Mouse (Mus musculus) kidney, embryonic 14.5 days (tissue): ENCODE results near the gene Patl2. TPM values are rescaled to one million over a fixed set of nuclear protein-coding genes. Genes with fewer than 3 reads are reported as not detected.
A peak's percentile ranks its signal among the peaks of the same experiment; 100 is the strongest.

ENCODE experiments used
- ATAC-seq: fragments of 200-750 bp; cut with Nextera tagmentation; 2 replicates; pipeline ENCODE4 v1.8.0; 2017; ENCODE audit warnings: moderate number of reproducible peaks, mild to moderate bottlenecking, moderate TSS enrichment, moderate library complexity; ENCODE audit not compliant: low FRiP score, low TSS enrichment
- H3K27ac ChIP-seq: fragments of 300-500 bp; sonication (generic); 2 replicates; pipeline ENCODE4 v1.5.1; 2014; ENCODE audit warnings: low read depth, mild to moderate bottlenecking, low read length, moderate library complexity, mixed read lengths
- H3K27me3 ChIP-seq: fragments of 300-500 bp; sonication (generic); 2 replicates; pipeline ENCODE4 v1.6.1; 2014; ENCODE audit warnings: mild to moderate bottlenecking, low read length; ENCODE audit not compliant: control insufficient read depth, insufficient read depth
- H3K36me3 ChIP-seq: fragments of 300-500 bp; sonication (generic); 2 replicates; pipeline ENCODE4 v1.6.1; 2014; ENCODE audit warnings: low read length, mixed read lengths; ENCODE audit not compliant: control insufficient read depth, insufficient read depth
- H3K4me1 ChIP-seq: fragments of 300-500 bp; sonication (generic); 2 replicates; pipeline ENCODE4 v1.6.1; 2014; ENCODE audit warnings: low read length, mixed read lengths; ENCODE audit not compliant: control insufficient read depth, insufficient read depth
- H3K4me2 ChIP-seq: fragments of 300-500 bp; sonication (generic); replicated peaks from 2 replicates; pipeline ENCODE4 v1.6.1; 2014; ENCODE audit warnings: low read depth, mild to moderate bottlenecking, low read length
- H3K4me3 ChIP-seq: fragments of 300-500 bp; sonication (generic); 2 replicates; pipeline ENCODE4 v1.5.1; 2014; ENCODE audit warnings: mild to moderate bottlenecking, low read length
- H3K9ac ChIP-seq: fragments of 300-500 bp; sonication (generic); 2 replicates; pipeline ENCODE4 v1.6.1; 2014; ENCODE audit warnings: low read depth, mild to moderate bottlenecking, low read length, moderate library complexity
- H3K9me3 ChIP-seq: fragments of 300-500 bp; sonication (generic); 2 replicates; pipeline ENCODE4 v1.6.1; 2016; ENCODE audit warnings: low read length; ENCODE audit not compliant: control insufficient read depth
- WGBS: fragments of 180-500 bp; shearing (Covaris S2); extraction: QIAGEN DNeasy Blood & Tissue Kit; methylation state at CpG from one replicate; pipeline ENCODE4 v1.1.7; 2014; 5-methylcytosine and 5-hydroxymethylcytosine counted together
- polyA plus RNA-seq: library from polyadenylated mRNA; unstranded; fragments of >200 nt; fragmentation: Nextera tagmentation; extraction: Ambion mirVana; gene quantifications from 2 replicates; pipeline ENCODE4 v1.2.1, GENCODE M21; 2014

Gene Patl2
- polyA plus RNA-seq, 1 experiment from 2014 or later = not detected

- 95% methylated on average over 3 of the region's 3 CpGs for WGBS
- Histone ChIP-seq H3K4me3 (no peak overlapping the region), H3K36me3 (no peaks in the 10 kb centered on the region), H3K27me3 (no peaks in the 10 kb centered on the region), H3K4me1 (no peaks in the 10 kb centered on the region), H3K9ac (no peak overlapping the region), H3K4me2 (no peak overlapping the region), H3K27ac (no peak overlapping the region), H3K9me3 (no peaks in the 10 kb centered on the region)
- ATAC-seq = no peak
Measured at GRCm38 (mm10) chr2:122186751-122187150, 762 bp upstream of the Patl2 start.

DNA sequence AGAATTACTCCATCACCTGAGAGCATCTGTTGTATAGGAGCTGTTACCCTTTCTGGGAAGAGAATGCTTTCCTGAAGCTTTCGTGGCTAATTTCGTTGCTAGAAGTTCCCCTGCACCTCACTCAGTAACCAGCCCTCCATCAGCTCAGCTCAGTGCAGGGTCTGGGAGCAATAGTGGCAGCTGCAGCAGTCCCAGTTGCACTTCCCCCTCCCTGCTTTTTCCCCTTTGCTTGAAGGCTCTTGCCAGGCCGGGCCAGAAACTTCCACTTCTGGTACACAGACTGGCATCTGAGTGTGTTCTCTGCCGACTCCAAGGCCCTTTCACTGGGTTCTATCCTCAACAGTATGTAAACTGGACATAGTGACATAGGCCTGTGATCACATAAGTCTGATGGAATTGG, 903 bp downstream of the Patl2 start:
- Histone ChIP-seq H3K4me3 (no peak overlapping the region), H3K4me1 (no peaks in the 10 kb centered on the region), H3K36me3 (no peaks in the 10 kb centered on the region), H3K27ac (no peak overlapping the region), H3K27me3 (no peaks in the 10 kb centered on the region), H3K9ac (no peak overlapping the region), H3K9me3 (no peaks in the 10 kb centered on the region), H3K4me2 (no peak overlapping the region)
- no peak for ATAC-seq
- WGBS = 86% methylated on average over 4 of the region's 4 CpGs

DNA sequence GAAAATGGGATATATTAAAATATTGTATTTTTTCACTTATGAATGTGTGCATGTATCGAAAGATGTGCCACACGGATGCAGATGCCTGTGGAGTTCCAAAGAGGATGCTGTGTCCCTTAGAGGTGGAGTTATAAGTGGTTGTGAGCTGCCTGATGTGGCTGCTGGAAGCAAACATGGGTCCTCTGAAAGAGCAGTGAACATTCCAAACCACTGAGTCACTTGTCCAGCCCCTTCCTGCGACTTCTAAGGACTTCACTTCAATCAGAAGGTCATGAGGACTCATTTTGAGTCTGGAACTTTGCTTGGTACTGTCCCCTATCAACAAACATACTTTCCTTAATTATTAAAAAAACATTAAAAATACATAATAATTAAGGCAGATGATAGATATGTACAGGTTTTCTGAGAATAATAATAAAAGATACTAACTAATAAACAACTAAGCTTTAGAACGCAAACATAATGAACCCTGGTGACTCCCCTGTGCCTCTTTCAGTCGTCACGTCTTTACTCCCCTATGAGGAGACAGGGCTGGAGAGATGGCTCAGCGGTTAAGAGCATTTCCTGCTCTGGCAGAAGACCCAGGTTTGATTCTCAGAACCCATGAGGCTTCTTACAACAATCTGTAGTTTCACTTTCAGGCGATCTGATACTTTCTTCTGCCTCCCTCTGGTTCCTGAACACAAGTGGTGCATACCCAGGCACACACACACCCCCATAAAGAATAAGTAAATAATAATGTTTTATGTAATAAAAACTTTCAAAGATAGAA, 5.8 kb downstream of the Patl2 start:
- no peak for ATAC-seq
- H3K9ac ChIP-seq = no peak overlapping the region
- H3K4me3 ChIP-seq = no peak overlapping the region
- no peaks in the 10 kb centered on the region for H3K27me3 ChIP-seq
- 75% methylated on average over 8 of the region's 8 CpGs for WGBS
- no peak overlapping the region for H3K4me2 ChIP-seq
- no peak overlapping the region for H3K27ac ChIP-seq
- H3K9me3 ChIP-seq = no peaks in the 10 kb centered on the region
- H3K36me3 ChIP-seq = no peaks in the 10 kb centered on the region
- no peaks in the 10 kb centered on the region for H3K4me1 ChIP-seq

DNA sequence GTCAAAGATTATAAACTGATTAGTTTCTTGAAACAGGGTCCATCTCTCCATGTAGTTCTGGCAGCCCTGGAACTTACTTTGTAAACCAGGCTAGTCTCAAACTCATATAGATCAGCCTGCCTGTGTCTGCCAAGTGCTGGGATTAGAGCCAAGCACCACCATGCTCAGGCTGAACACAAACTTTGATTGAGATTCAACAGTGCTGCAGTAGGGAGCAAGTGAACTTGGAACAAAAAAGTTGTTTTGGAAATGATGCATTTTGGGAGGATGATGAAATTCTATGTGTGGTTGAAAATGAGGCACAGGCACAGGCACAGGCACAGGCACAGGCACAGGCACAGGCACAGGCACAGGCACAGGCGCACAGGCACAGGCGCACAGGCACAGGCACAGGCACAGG, 13.8 kb downstream of the Patl2 start:
- H3K4me2 ChIP-seq = no peak overlapping the region
- H3K4me1 ChIP-seq = no peaks in the 10 kb centered on the region
- H3K9me3 ChIP-seq = no peaks in the 10 kb centered on the region
- no peak overlapping the region for H3K9ac ChIP-seq
- no peak overlapping the region for H3K4me3 ChIP-seq
- no peak for ATAC-seq
- H3K27me3 ChIP-seq = no peaks in the 10 kb centered on the region
- H3K27ac ChIP-seq = no peak overlapping the region
- no peaks in the 10 kb centered on the region for H3K36me3 ChIP-seq
- WGBS = 96% methylated on average over 2 of the region's 2 CpGs

DNA sequence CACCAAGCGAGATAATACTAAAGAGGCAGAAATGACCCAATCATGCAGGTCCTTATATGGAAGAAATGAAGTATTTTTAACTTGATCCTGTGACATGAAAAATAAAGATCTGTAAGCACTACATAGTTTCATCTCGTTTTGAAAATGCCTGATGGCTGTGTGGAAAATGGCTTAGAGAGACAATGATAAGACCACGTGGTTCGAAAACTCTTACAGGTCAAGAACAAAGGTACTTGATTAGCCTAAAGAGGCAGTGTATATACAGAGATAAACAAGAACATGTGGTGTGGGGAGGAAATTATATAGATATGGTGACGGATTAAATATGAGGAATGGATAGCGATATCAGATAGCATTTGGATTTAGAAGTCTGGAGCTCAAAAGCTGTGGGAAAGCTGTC, 14.7 kb downstream of the Patl2 start:
- WGBS = 88% methylated on average over 6 of the region's 6 CpGs
- Histone ChIP-seq H3K27ac (no peak overlapping the region), H3K9me3 (no peaks in the 10 kb centered on the region), H3K36me3 (no peaks in the 10 kb centered on the region), H3K9ac (no peak overlapping the region), H3K4me1 (no peaks in the 10 kb centered on the region), H3K27me3 (no peaks in the 10 kb centered on the region), H3K4me2 (no peak overlapping the region), H3K4me3 (no peak overlapping the region)
- ATAC-seq = no peak

DNA sequence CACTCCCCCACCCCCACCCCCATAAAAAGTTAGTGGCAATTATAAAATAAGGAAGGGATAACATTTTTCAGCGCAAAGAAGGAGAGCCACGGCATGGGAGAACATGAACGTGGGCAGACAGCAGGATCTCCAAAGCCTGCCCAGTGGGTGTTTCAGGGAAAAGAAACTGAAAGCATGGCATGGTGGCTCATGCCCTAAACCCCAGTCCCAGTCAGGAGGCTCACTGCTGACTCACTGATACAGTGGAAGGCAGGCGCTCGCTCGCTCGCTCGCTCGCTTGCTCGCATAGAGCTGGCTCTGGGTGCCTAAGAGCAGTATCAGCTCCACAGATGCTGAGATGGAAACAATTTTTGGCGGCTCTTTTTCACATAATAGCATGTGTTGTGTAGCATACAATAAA, 21.7 kb downstream of the Patl2 start:
- Histone ChIP-seq H3K27me3 (no peaks in the 10 kb centered on the region), H3K27ac (no peak overlapping the region), H3K4me2 (no peak overlapping the region), H3K9me3 (no peaks in the 10 kb centered on the region), H3K4me3 (no peak overlapping the region), H3K4me1 (no peaks in the 10 kb centered on the region), H3K36me3 (no peaks in the 10 kb centered on the region), H3K9ac (no peak overlapping the region)
- WGBS = 84% methylated on average over 11 of the region's 11 CpGs
- ATAC-seq = no peak

GRCm38 (mm10) chr2:122163430-122164195, 22.4 kb downstream of the Patl2 start:
- H3K9ac ChIP-seq = no peak overlapping the region
- no peak overlapping the region for H3K27ac ChIP-seq
- H3K4me3 ChIP-seq = no peak overlapping the region
- no peak overlapping the region for H3K4me2 ChIP-seq
- ATAC-seq = no peak
- no peaks in the 10 kb centered on the region for H3K4me1 ChIP-seq
- H3K27me3 ChIP-seq = no peaks in the 10 kb centered on the region
- H3K9me3 ChIP-seq = no peaks in the 10 kb centered on the region
- H3K36me3 ChIP-seq = no peaks in the 10 kb centered on the region
- WGBS = 57% methylated on average over 13 of the region's 13 CpGs

- no peak overlapping the region for H3K9ac ChIP-seq
- H3K4me1 ChIP-seq = no peaks in the 10 kb centered on the region
- no peak overlapping the region for H3K4me2 ChIP-seq
- H3K27me3 ChIP-seq = no peaks in the 10 kb centered on the region
- no peaks in the 10 kb centered on the region for H3K36me3 ChIP-seq
- H3K4me3 ChIP-seq = no peak overlapping the region
- 73% methylated on average over 2 of the region's 2 CpGs for WGBS
- no peak for ATAC-seq
- H3K27ac ChIP-seq = no peak overlapping the region
- no peaks in the 10 kb centered on the region for H3K9me3 ChIP-seq
Measured at GRCm38 (mm10) chr2:122162529-122162928, 23.5 kb downstream of the Patl2 start.

GRCm38 (mm10) chr2:122161542-122161941, 24.4 kb downstream of the Patl2 start:
- H3K36me3 ChIP-seq = no peaks in the 10 kb centered on the region
- WGBS = 38% methylated on average over 4 of the region's 4 CpGs
- H3K9me3 ChIP-seq = no peaks in the 10 kb centered on the region
- H3K27ac ChIP-seq = no peak overlapping the region
- no peak overlapping the region for H3K4me3 ChIP-seq
- ATAC-seq = peak; percentile 64; the same call in 1 of the 2 replicates
- no peaks in the 10 kb centered on the region for H3K4me1 ChIP-seq
- H3K9ac ChIP-seq = no peak overlapping the region
- no peaks in the 10 kb centered on the region for H3K27me3 ChIP-seq
- H3K4me2 ChIP-seq = no peak overlapping the region
